Mouse (Mus musculus) kidney, adult 11 months (tissue): ENCODE measurements around the gene Agpat1.

Source experiments
- DNase-seq: peaks from one replicate; pipeline ENCODE4 v3.0.0; 2022

The Agpat1 gene

GRCm38 (mm10) chr17:34604061-34604508 is at the start of gene Agpat1:
Gene Agpat1, plus strand, starts transcription at chr17:34604262.
- peak; percentile 100 for DNase-seq

- peak; percentile 68 for DNase-seq
Observed at GRCm38 (mm10) chr17:34555483-34555882, 48.6 kb upstream of the Agpat1 start.

- no peak for DNase-seq
Observed at GRCm38 (mm10) chr17:34556406-34556805, 47.7 kb upstream of the Agpat1 start.

- no peak for DNase-seq
Observed at GRCm38 (mm10) chr17:34557411-34557810, 46.7 kb upstream of the Agpat1 start.

GRCm38 (mm10) chr17:34559116-34559515 is 44.9 kb upstream of the Agpat1 start:
- DNase-seq: no peak

- DNase-seq: no peak
Observed at GRCm38 (mm10) chr17:34559895-34560294, 44.2 kb upstream of the Agpat1 start.

- DNase-seq: no peak
Observed at GRCm38 (mm10) chr17:34560438-34560837, 43.6 kb upstream of the Agpat1 start.

- no peak for DNase-seq
Observed at GRCm38 (mm10) chr17:34561200-34561599, 42.9 kb upstream of the Agpat1 start.

GRCm38 (mm10) chr17:34562595-34562994 is 41.5 kb upstream of the Agpat1 start:
- no peak for DNase-seq

- DNase-seq: no peak
Observed at GRCm38 (mm10) chr17:34563354-34563753, 40.7 kb upstream of the Agpat1 start.

GRCm38 (mm10) chr17:34564003-34564421 is 40.0 kb upstream of the Agpat1 start, which contains the start of gene Notch4:
Gene Notch4, plus strand, starts transcription at chr17:34564268.
- DNase-seq: peak; percentile 53

GRCm38 (mm10) chr17:34564796-34565195 is 39.3 kb upstream of the Agpat1 start:
- DNase-seq: peak; percentile 58

- DNase-seq: no peak
Observed at GRCm38 (mm10) chr17:34567311-34567710, 36.8 kb upstream of the Agpat1 start.

- no peak for DNase-seq
Observed at GRCm38 (mm10) chr17:34568421-34568820, 35.6 kb upstream of the Agpat1 start.

- DNase-seq: no peak
Observed at GRCm38 (mm10) chr17:34569919-34570318, 34.1 kb upstream of the Agpat1 start.

GRCm38 (mm10) chr17:34571875-34572274 is 32.2 kb upstream of the Agpat1 start:
- DNase-seq: no peak

GRCm38 (mm10) chr17:34572361-34572760 is 31.7 kb upstream of the Agpat1 start:
- DNase-seq: no peak

GRCm38 (mm10) chr17:34576577-34576976 is 27.5 kb upstream of the Agpat1 start:
- DNase-seq: no peak

- DNase-seq: no peak
Observed at GRCm38 (mm10) chr17:34578070-34578469, 26.0 kb upstream of the Agpat1 start.

- DNase-seq: no peak
Observed at GRCm38 (mm10) chr17:34582528-34582927, 21.5 kb upstream of the Agpat1 start.

- DNase-seq: no peak
Observed at GRCm38 (mm10) chr17:34583397-34583796, 20.7 kb upstream of the Agpat1 start.

GRCm38 (mm10) chr17:34583819-34584218 is 20.2 kb upstream of the Agpat1 start:
- DNase-seq: no peak

GRCm38 (mm10) chr17:34585121-34585520 is 18.9 kb upstream of the Agpat1 start:
- peak; percentile 7 for DNase-seq

- DNase-seq: no peak
Observed at GRCm38 (mm10) chr17:34585877-34586771, 17.9 kb upstream of the Agpat1 start.
